Mouse (Mus musculus) cortical plate, adult 2 months (tissue): ENCODE results near the gene Cd2bp2. TPM values are rescaled to one million over a fixed set of nuclear protein-coding genes. Genes with fewer than 3 reads are reported as not detected.

Experiments used
- H3K27ac ChIP-seq: fragments of 200-500 bp; 2 replicates; pipeline ENCODE4 v1.5.1; 2012; ENCODE audit warnings: low read length, control low read depth, inconsistent platforms; ENCODE audit not compliant: insufficient read depth
- H3K4me1 ChIP-seq: fragments of 200-500 bp; 2 replicates; pipeline ENCODE4 v1.6.1; 2011; ENCODE audit warnings: low read length; ENCODE audit not compliant: control insufficient read depth, insufficient read depth
- H3K4me3 ChIP-seq: fragments of 200-500 bp; 2 replicates; pipeline ENCODE4 v1.5.1; 2011; ENCODE audit warnings: mild to moderate bottlenecking, low read length, control low read depth; ENCODE audit not compliant: insufficient read depth
- CTCF ChIP-seq: fragments of 200-500 bp; IDR thresholded peaks from 2 replicates; pipeline ENCODE4 v1.5.1; 2011; ENCODE audit warnings: mild to moderate bottlenecking, control low read depth, low read length; ENCODE audit not compliant: insufficient read depth; ENCODE audit errors: extremely low read depth
- POLR2A ChIP-seq: fragments of 200-500 bp; IDR thresholded peaks from 2 replicates; pipeline ENCODE4 v1.6.1; 2011; ENCODE audit warnings: mild to moderate bottlenecking, low read length, control low read depth; ENCODE audit not compliant: insufficient read depth; ENCODE audit errors: extremely low read depth
- polyA plus RNA-seq: library from polyadenylated mRNA; depleted of rRNA; stranded (reverse); fragments of >200 nt; gene quantifications from 2 replicates; pipeline ENCODE4 v1.2.3, GENCODE M21; 2012

Cd2bp2 gene
- polyA plus RNA-seq, 1 experiment: 85.0 TPM

GRCm38 (mm10) chr7:127211014-127211745, 15.3 kb upstream of the Cd2bp2 start:
- no peak overlapping the region for H3K27ac ChIP-seq
- 0 out of 2 replicates have a peak, but pooled peaks cover 2% of the 10 kb centered on the region for H3K4me1 ChIP-seq
- TF ChIP-seq CTCF (no peak), POLR2A (no peak)
- H3K4me3 ChIP-seq: no peak overlapping the region

GRCm38 (mm10) chr7:127210266-127210665, 14.4 kb upstream of the Cd2bp2 start:
- H3K4me1 ChIP-seq: peaks cover 4% of the 10 kb centered on the region; the same call in 1 of the 2 replicates
- no peak for TF ChIP-seq CTCF
- TF ChIP-seq POLR2A: no peak
- H3K27ac ChIP-seq: peak overlapping the region; percentile 57
- H3K4me3 ChIP-seq: no peak overlapping the region

GRCm38 (mm10) chr7:127209851-127210250, 14.0 kb upstream of the Cd2bp2 start:
- Histone ChIP-seq H3K27ac (peak overlapping the region; percentile 57), H3K4me3 (no peak overlapping the region), H3K4me1 (peaks cover 2% of the 10 kb centered on the region; the same call in 1 of the 2 replicates)
- TF ChIP-seq POLR2A (no peak), CTCF (no peak)

DNA sequence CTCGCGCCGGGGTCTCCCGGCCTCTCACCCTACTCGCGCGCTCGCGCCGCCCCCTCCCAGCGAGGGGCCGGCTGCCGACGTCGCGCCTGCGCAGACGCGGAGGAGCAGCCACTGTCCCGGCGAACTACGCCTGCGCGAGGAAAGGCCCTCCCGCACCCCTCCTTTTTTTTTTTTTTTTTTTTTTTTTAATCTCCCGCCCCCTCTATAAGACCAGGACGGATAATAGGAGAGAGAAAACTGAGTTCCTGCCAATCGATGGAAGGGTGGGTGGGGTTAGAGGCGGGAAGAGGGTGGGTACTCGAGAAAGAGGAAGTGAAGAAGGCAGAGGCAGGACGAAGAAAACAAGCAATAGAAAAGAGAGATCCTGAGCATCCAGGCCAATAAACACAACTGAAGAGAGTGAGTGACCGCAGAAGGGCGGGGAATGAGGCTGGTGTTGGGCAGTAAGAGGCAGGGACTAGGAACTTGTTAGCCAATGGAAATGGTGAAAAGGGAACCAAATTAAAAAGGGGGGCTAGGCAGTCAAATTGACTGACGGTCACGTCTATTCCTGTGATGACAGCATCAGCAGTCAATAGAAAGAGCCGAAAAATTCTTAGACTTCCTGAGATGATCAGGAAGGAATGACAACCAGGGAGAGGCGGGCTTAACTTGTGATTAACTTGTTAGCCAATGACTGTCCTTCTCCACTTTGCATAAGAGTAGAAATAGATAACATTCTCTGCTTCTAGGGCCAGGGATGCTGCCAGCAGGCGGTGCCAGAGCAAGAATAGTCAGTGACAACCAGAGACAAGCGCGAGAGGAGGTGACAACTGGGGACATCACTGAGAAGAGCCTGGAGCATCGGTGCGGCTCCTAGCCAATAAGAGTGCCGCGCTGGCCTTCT, 12.9 kb upstream of the Cd2bp2 start, which contains the start of gene Mylpf:
Gene Mylpf, plus strand, starts transcription at position 338 of the 886 bp plus-strand sequence.
- TF ChIP-seq CTCF (peak; percentile 54), POLR2A (peak; percentile 99)
- Histone ChIP-seq H3K4me3 (peak within 1 kb of the TSS; percentile 61), H3K27ac (peak within 1 kb of the TSS; percentile 5), H3K4me1 (peaks cover 2% of the 10 kb centered on the region; the same call in 1 of the 2 replicates)

- Histone ChIP-seq H3K4me3 (peak within 1 kb of the TSS; percentile 61), H3K27ac (peak within 1 kb of the TSS; percentile 5), H3K4me1 (peaks cover 2% of the 10 kb centered on the region; the same call in 1 of the 2 replicates)
- TF ChIP-seq POLR2A: no peak
- no peak for TF ChIP-seq CTCF
Measured at GRCm38 (mm10) chr7:127208295-127208552, 12.4 kb upstream of the Cd2bp2 start, which contains the start of gene Tbc1d10b. Gene Tbc1d10b (minus strand): TSS chr7:127208468.

DNA sequence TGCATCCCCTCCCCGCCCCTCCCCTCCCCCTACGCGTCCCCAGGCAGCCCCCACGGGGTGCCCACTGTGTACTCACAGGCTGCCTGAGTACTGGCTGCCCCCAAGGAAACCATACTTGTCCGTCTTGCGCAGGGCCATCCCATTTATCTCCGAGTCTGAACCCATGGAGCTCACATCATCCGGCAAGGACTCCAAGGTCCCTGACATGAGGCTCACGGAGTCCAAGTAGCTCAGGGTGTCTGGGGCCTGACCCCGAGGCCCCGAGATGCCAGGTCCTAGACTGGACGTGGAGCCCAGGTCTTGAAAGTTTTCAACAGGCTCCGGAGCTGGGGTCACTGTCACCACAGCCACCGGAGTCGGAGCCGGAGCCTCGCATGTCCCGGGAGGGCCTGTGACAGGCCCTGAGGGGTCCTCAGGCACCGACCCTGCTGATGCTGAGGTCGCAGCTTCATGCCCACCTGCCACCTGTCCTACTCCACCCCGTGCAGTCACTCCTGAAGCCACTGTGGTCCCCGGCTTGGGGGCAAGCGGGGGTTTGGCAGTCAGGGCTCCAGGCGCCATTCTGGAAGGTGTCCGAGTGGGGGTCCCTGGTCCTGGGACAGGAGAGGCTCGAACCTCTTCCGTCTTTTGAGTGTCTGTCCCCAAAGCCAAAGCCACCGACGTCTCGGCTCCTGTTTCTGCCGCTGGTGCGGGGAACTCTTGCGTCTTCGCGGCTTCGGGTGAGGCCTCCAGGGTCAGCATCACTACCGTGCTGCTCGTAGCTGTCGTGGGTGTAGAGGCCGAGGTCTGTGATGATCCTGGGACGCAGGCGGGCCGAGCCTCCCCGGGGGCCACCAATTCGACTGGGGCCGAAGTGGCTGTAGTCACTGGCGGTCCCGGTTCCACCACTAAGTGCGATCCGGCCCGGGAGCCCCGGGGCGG, 11.8 kb upstream of the Cd2bp2 start:
- H3K4me1 ChIP-seq: peaks cover 2% of the 10 kb centered on the region; the same call in 1 of the 2 replicates
- peak overlapping the region; percentile 61 for H3K4me3 ChIP-seq
- TF ChIP-seq CTCF: no peak
- H3K27ac ChIP-seq: 0 out of 2 replicates have a peak overlapping the region, but pooled peaks have one; percentile 4

DNA sequence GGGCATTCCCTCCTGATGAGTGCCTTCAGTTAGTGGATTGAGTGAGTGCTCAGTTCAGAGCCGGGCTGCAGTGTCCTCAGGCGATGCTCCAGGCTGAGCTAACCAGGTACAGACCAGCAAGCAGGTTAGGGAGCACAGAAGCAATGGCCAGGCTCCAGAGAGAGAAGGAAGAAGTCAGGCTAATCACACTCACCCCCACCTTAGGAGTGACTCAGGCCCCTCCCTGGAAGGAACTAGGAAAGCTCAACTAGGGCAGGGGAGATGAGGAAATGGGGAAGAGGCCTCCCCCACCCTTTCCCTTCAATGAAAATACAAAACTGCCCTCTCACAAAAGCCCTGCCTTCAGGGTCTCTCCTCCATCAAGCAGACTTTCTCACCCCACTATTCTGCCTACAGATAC, 10.8 kb upstream of the Cd2bp2 start:
- TF ChIP-seq POLR2A (no peak), CTCF (no peak)
- Histone ChIP-seq H3K4me3 (peak overlapping the region; percentile 61), H3K4me1 (peaks cover 2% of the 10 kb centered on the region; the same call in 1 of the 2 replicates), H3K27ac (no peak overlapping the region)

DNA sequence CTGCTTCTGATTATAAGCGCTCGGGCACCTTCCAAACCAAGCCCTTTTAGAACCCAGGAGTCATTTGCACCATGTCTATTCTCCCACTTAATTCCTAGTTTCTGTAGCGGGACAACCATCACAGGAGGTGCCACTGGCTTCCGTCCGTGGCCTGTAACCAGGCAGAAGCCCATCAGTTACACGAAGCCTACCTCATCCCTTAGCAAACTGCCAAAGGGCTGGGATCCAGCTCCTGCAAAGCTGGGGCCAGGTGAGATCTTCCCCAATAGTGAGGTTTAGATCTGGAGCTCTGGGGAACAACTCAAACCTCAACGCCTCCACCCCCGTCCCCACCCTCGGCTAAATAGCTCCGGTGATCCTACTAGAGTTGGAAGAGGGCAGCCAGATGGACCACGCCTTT, 634 bp upstream of the Cd2bp2 start:
- TF ChIP-seq CTCF (no peak), POLR2A (no peak)

DNA sequence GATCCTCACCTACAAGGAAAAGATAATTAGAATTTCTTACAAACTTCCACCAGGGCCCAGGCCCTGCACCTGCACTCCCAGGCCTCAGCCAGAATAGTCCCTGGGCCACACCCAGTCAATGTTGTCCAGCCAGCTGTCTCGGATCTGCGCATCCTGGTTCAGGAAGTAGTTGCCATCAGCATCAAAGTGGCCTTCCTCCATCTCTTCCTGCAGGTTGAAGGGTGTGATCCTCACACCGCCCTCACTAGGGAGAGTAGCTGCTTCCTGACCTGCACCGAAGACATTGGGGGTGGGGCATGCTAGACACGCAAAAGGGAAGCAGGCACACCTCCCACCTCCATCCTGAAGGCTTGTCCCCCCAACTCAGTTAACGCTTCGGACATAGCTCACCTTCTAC, 1.2 kb downstream of the Cd2bp2 start:
- H3K27ac ChIP-seq: no peak overlapping the region
- peak overlapping the region; percentile 66 for H3K4me3 ChIP-seq
- H3K4me1 ChIP-seq: peaks cover 2% of the 10 kb centered on the region; the same call in 1 of the 2 replicates
- TF ChIP-seq CTCF: no peak
- TF ChIP-seq POLR2A: no peak

More for the DNA sequence above, 634 bp upstream of the Cd2bp2 start:
- no peak overlapping the region for H3K27ac ChIP-seq
- H3K4me1 ChIP-seq: peaks cover 2% of the 10 kb centered on the region; the same call in 1 of the 2 replicates
- H3K4me3 ChIP-seq: peak overlapping the region; percentile 66; the same call in 1 of the 2 replicates
